Mouse (Mus musculus) lung, postnatal 0 days (tissue): ENCODE data around the gene Apba1.

ENCODE experiments used
- CTCF ChIP-seq: IDR thresholded peaks from 2 replicates; pipeline ENCODE4 v1.5.1; 2016; ENCODE audit warnings: antibody characterized with exemption, mild to moderate bottlenecking
- EP300 ChIP-seq: IDR thresholded peaks from 2 replicates; pipeline ENCODE4 v1.6.1; 2016; ENCODE audit warnings: antibody characterized with exemption, mild to moderate bottlenecking, control low read depth

DNA sequence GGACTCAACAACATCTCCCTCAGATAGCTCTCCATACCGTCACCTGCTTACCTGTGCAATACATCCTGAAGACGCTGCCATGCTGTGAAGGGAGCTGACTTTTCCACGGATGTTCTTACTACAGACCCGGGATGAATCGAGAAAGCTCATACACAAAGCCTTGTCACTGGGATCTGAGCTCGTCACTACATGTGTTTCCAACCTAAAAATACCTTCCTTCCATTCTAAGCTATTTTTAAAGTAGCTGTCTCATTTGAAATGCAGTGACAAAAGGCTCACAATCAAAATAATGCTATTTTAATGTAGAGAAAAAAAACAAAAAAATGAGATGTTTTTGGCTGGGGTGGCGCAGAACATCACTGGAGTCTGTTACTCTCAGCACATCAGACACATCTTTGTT lies 97.1 kb downstream of the Apba1 start:
- TF ChIP-seq CTCF = no peak
- no peak for TF ChIP-seq EP300
